In the genomic region with DNA sequence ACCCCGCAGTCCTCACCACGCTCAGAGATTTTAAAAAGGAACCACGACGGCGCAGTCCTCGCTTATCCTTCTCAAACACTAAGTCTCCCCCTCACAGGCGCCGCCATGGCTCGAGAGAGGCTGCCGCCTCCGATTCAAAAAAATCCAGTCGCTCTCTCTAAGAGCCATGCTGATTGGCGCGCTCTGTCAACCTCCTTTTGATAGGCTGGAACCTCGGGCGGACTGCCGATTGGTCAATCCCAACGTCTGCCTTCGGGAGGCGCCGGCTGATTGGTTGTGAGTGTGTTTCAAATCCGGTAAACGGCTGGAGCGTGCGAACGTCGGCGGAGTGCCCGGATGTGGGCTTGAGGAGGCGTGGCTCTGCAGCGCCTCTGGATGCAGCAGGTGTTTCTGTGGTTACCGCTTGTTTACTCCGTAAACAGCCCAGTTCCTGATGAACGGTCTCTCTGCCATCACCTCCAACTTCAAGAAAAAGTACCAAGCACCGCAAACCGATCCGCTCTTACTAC, we compare ENCODE assay signal across 1 mouse cellular context.
TF ChIP-seq lines count a peak whose summit lies in the region.

Gene Ect2 (minus strand): TSS at position 178 of the 509 bp plus-strand sequence.

TF ChIP-seq in CH12.LX, 34 proteins besides CTCF, POLR2A, EP300 and RAD21 (continued from another document):
- TF ChIP-seq UBTF (IDR thresholded peaks at IDR 0.05; ENCODE audit: low read depth, low read length), result no peak
- peak; percentile 52 for TF ChIP-seq TCF12 (IDR thresholded peaks at IDR 0.05; ENCODE audit: low read depth, low read length)
- TF ChIP-seq ZKSCAN1 (IDR thresholded peaks at IDR 0.05; ENCODE audit: borderline replicate concordance, low read depth, low read length), result no peak
- no peak; the same call in 1 of the 2 replicates for TF ChIP-seq NRF1 (IDR thresholded peaks at IDR 0.05; ENCODE audit: low read depth, low read length)
- peak; percentile 81 for TF ChIP-seq MAX (IDR thresholded peaks at IDR 0.05; ENCODE audit: low read length)
- TF ChIP-seq PAX5 (IDR thresholded peaks at IDR 0.05; ENCODE audit: low read length), result no peak
- TF ChIP-seq CHD2 (IDR thresholded peaks at IDR 0.05; ENCODE audit: low read length), result peak; percentile 84; the same call in 1 of the 2 replicates
- no peak for TF ChIP-seq MAZ (IDR thresholded peaks at IDR 0.05; ENCODE audit: low read depth, low read length)
- TF ChIP-seq JUND (conservative IDR thresholded peaks at IDR 0.05; ENCODE audit: low read depth, low read length), result no peak
- peak; percentile 78 for TF ChIP-seq TBP (conservative IDR thresholded peaks at IDR 0.05; ENCODE audit: low read depth, low read length)
- TF ChIP-seq ZC3H11A (IDR thresholded peaks at IDR 0.05; ENCODE audit: low read depth, low read length), result no peak
- TF ChIP-seq SIN3A (IDR thresholded peaks at IDR 0.05; ENCODE audit: low read length), result peak; percentile 95
- no peak for TF ChIP-seq CHD1 (IDR thresholded peaks at IDR 0.05; ENCODE audit: low read depth, low read length)
- TF ChIP-seq ZMIZ1 (IDR thresholded peaks at IDR 0.05; ENCODE audit: low read depth, low read length), result peak; percentile 70
- TF ChIP-seq KAT2A (IDR thresholded peaks at IDR 0.05; ENCODE audit: insufficient replicate concordance, low read length), result peak; percentile 67; the same call in 1 of the 2 replicates
- 0 out of 2 replicates have a peak, but pooled peaks have one; percentile 38 for TF ChIP-seq MYC (IDR thresholded peaks at IDR 0.05; ENCODE audit: low read depth, low read length)
- TF ChIP-seq ELF1 (IDR thresholded peaks at IDR 0.05; ENCODE audit: low read depth, low read length), result peak; percentile 59; the same call in 1 of the 2 replicates
- TF ChIP-seq POLR2AphosphoS2 (IDR thresholded peaks at IDR 0.05; ENCODE audit: low read depth, low read length), result no peak
- no peak for TF ChIP-seq MAFK (IDR thresholded peaks at IDR 0.05; ENCODE audit: insufficient replicate concordance, low read length)
